In genomic region chr13:94159478-94160220, GRCm38 (mm10) we compare ENCODE assay signal across 11 mouse cellular contexts.
DNase-seq lines count a peak whose midpoint lies in the region; ATAC-seq and TF ChIP-seq lines count a peak whose summit lies in the region.
"Had no signal": no experiment of that assay in that cellular context is flagged by ENCODE, and none has a peak within 500 bp of the region (broad histone marks: within the 10 kb centered on the region; RNA-seq: fewer than 3 reads in every experiment).

No protein-coding gene starts in this region.

- H3K27ac ChIP-seq in heart, adult 2 months = peak overlapping the region; percentile 31; the same call in 1 of the 2 replicates
- H3K27ac ChIP-seq in lung, embryonic 15.5 days = peak overlapping the region; percentile 62
- H3K27ac ChIP-seq in stomach, embryonic 16.5 days (ENCODE audit: low read length) = peak overlapping the region; percentile 56; the same call in 1 of the 2 replicates
- H3K27ac ChIP-seq: liver, embryonic 14.5 days had no signal

- no peak overlapping the region for H3K4me3 ChIP-seq in heart, adult 2 months
- no peak overlapping the region for H3K4me3 ChIP-seq in lung, embryonic 15.5 days
- no peak overlapping the region for H3K4me3 ChIP-seq in stomach, embryonic 16.5 days (replicated peaks; ENCODE audit: low read length)

- no peaks in the 10 kb centered on the region for H3K79me2 ChIP-seq in heart, adult 2 months (replicated peaks; ENCODE audit: control insufficient read depth, insufficient read depth, low read length)

- H3K4me2 ChIP-seq in lung, embryonic 15.5 days = no peak overlapping the region
- H3K4me2 ChIP-seq in stomach, embryonic 16.5 days (ENCODE audit: low read depth, low read length) = no peak overlapping the region

- intact Hi-C loops in heart, adult 2 months (cut with DNase I) = no loop called here

- DNase-seq in heart, adult 2 months = no peak
- DNase-seq in heart, adult 8-10 months (ENCODE audit: low spot score) = no peak
- DNase-seq in lung, postnatal 14 days = no peak
- DNase-seq in kidney, postnatal 14 days = peak; percentile 59
- no peak for DNase-seq in cerebellum, adult 11-12 months
- DNase-seq: cerebellum, adult 8-10 months; gastrocnemius, postnatal 10 days had no signal

- no peak for TF ChIP-seq CTCF in heart, adult 2 months (IDR thresholded peaks at IDR 0.05)

- TF ChIP-seq POLR2A in heart, adult 2 months (IDR thresholded peaks at IDR 0.05; ENCODE audit: insufficient read depth, low read depth, low read length) = no peak

- no peak overlapping the region for H3K9ac ChIP-seq in heart, adult 2 months (ENCODE audit: low read depth, low read length)
- H3K9ac ChIP-seq in lung, embryonic 15.5 days = no peak overlapping the region
- H3K9ac ChIP-seq in stomach, embryonic 16.5 days (ENCODE audit: low read length) = no peak overlapping the region
- H3K9ac ChIP-seq: liver, embryonic 14.5 days had no signal

- 59% methylated on average over 7 of the region's 7 CpGs for WGBS in heart, adult 2 months
- 79% methylated on average over 7 of the region's 7 CpGs for WGBS in lung, embryonic 15.5 days
- 79% methylated on average over 7 of the region's 7 CpGs for WGBS in stomach, embryonic 16.5 days

- no peak for ATAC-seq in lung, embryonic 15.5 days (ENCODE audit: borderline replicate concordance, extremely low read depth, low FRiP score, low TSS enrichment)
- peak; percentile 65; the same call in 1 of the 2 replicates for ATAC-seq in stomach, embryonic 16.5 days (ENCODE audit: insufficient read depth, low FRiP score)
- no peak for ATAC-seq in CD4-positive, CD25-positive, alpha-beta regulatory T cell, adult 4 months

- H3K36me3 ChIP-seq in heart, adult 2 months (ENCODE audit: control insufficient read depth, insufficient read depth, low read length) = 0 out of 2 replicates have a peak, but pooled peaks cover 3% of the 10 kb centered on the region
- no peaks in the 10 kb centered on the region for H3K36me3 ChIP-seq in lung, embryonic 15.5 days
- no peaks in the 10 kb centered on the region for H3K36me3 ChIP-seq in stomach, embryonic 16.5 days (ENCODE audit: control insufficient read depth, insufficient read depth, low read length)

- H3K4me1 ChIP-seq in heart, adult 2 months (ENCODE audit: control insufficient read depth, insufficient read depth, low read length) = peaks cover 10% of the 10 kb centered on the region
- H3K4me1 ChIP-seq in lung, embryonic 15.5 days = peaks cover 7% of the 10 kb centered on the region
- H3K4me1 ChIP-seq in stomach, embryonic 16.5 days (ENCODE audit: control insufficient read depth, insufficient read depth, low read length) = peaks cover 3% of the 10 kb centered on the region

- no peaks in the 10 kb centered on the region for H3K9me3 ChIP-seq in lung, embryonic 15.5 days
- H3K9me3 ChIP-seq in stomach, embryonic 16.5 days (replicated peaks; ENCODE audit: control insufficient read depth, low read length) = no peaks in the 10 kb centered on the region

- H3K27me3 ChIP-seq in heart, adult 2 months (ENCODE audit: control insufficient read depth, insufficient read depth, low read length) = no peaks in the 10 kb centered on the region
- H3K27me3 ChIP-seq in lung, embryonic 15.5 days = no peaks in the 10 kb centered on the region
- H3K27me3 ChIP-seq in stomach, embryonic 16.5 days (ENCODE audit: control insufficient read depth, insufficient read depth, low read length) = no peaks in the 10 kb centered on the region

- no peak for TF ChIP-seq EP300 in heart, adult 2 months (IDR thresholded peaks at IDR 0.05; ENCODE audit: insufficient read depth, low read depth, low read length)
